In genomic region chr4:46126541-46126940, GRCm38 (mm10) we compare ENCODE assay signal across 9 mouse cellular contexts. TPM values are rescaled to one million over a fixed set of nuclear protein-coding genes. Genes with fewer than 3 reads are reported as not detected.
A peak's percentile ranks its signal among the peaks of the same experiment; 100 is the strongest.
DNase-seq lines count a peak whose midpoint lies in the region; ATAC-seq and TF ChIP-seq lines count a peak whose summit lies in the region.
"Had no signal": no experiment of that assay in that cellular context is flagged by ENCODE, and none has a peak within 500 bp of the region (broad histone marks: within the 10 kb centered on the region; RNA-seq: fewer than 3 reads in every experiment).

No protein-coding gene starts in this region.

- intact Hi-C loops in gastrocnemius, postnatal 14 days (cut with DNase I; ENCODE audit: low total_unique reads): loop anchor here (10.0 kb wide), 2 partner anchors 92 to 152 kb away; partner anchors contain the start of gene Tmod1

- no peak for TF ChIP-seq EP300 in CH12.LX (IDR thresholded peaks at IDR 0.05; ENCODE audit: low read length)

- H3K79me2 ChIP-seq in CH12.LX (replicated peaks; ENCODE audit: control insufficient read depth, extremely low read depth, insufficient read depth, poor library complexity, severe bottlenecking): no peaks in the 10 kb centered on the region

- TF ChIP-seq CTCF in CH12.LX (conservative IDR thresholded peaks at IDR 0.05 in 1 of 2, IDR thresholded peaks at IDR 0.05 in 1 of 2; ENCODE audit: low read depth in 2 of 2, low read length in 2 of 2): peak; percentile 83 to 94; a peak in 3 of 4 replicates
- peak; percentile 99 for TF ChIP-seq CTCF in lung, adult 2 months (IDR thresholded peaks at IDR 0.05; ENCODE audit: insufficient read depth, low read length)

- WGBS in large intestine, adult 2 months: 48% methylated on average over 2 of the region's 2 CpGs
- 45% methylated on average over 2 of the region's 2 CpGs for WGBS in lung, adult 2 months

- no peak overlapping the region for H3K4me2 ChIP-seq in CH12.LX (ENCODE audit: insufficient read depth, low read depth, poor library complexity, severe bottlenecking)
- H3K4me2 ChIP-seq: lung, embryonic 15.5 days had no signal

- no peak overlapping the region for H3K9ac ChIP-seq in CH12.LX (ENCODE audit: insufficient read depth, low read depth)
- H3K9ac ChIP-seq: lung, embryonic 15.5 days had no signal

- ATAC-seq in common myeloid progenitor, adult 5-6 weeks (replicated peaks; ENCODE audit: low read depth, poor library complexity, severe bottlenecking): peak; percentile 93

- in situ Hi-C loops in CH12.LX (cut with MboI; ENCODE audit: low pct_ligation_motif_present, low pct_unique_long_range_greater_than_20kb, low sequenced_read_pairs): loop anchor here (10.0 kb wide), 1 partner anchor 182 kb away; no protein-coding TSS in a partner anchor

- peaks cover 65 to 88% of the 10 kb centered on the region in 2 experiments for H3K36me3 ChIP-seq in CH12.LX (replicated peaks in 1 of 2; ENCODE audit: control insufficient read depth in 1 of 2, insufficient read depth in 1 of 2, low read length in 1 of 2)

- DNase-seq in CH12.LX (ENCODE audit: extremely low read depth) (peak; percentile 73), adipocyte (ENCODE audit: low spot score) (peak; percentile 68)
- peak; percentile 56 for DNase-seq in gastrocnemius, postnatal 14 days
- peak; percentile 32 for DNase-seq in large intestine, adult 2 months (ENCODE audit: low read depth, low spot score)
- DNase-seq in lung, adult 2 months: peak; percentile 57
- peak; percentile 73 for DNase-seq in retina, postnatal 1 day
- DNase-seq in thymus, postnatal 36 days: peak; percentile 51 to 59

- no peaks in the 10 kb centered on the region for H3K27me3 ChIP-seq in CH12.LX (replicated peaks)
- H3K27me3 ChIP-seq: lung, embryonic 15.5 days had no signal

- H3K27ac ChIP-seq in CH12.LX (ENCODE audit: insufficient read depth, low read depth): no peak overlapping the region
- H3K27ac ChIP-seq: lung, embryonic 15.5 days had no signal

- 0 out of 4 replicates have a peak, but pooled peaks cover 0 to 2% of the 10 kb centered on the region in 2 experiments for H3K4me1 ChIP-seq in CH12.LX (ENCODE audit: control insufficient read depth in 1 of 2, insufficient read depth in 2 of 2)
- no peaks in the 10 kb centered on the region for H3K4me1 ChIP-seq in lung, adult 2 months (ENCODE audit: control insufficient read depth, insufficient read depth, low read length)
- H3K4me1 ChIP-seq: lung, embryonic 15.5 days had no signal

- no peak overlapping the region for H3K4me3 ChIP-seq in CH12.LX (replicated peaks in 1 of 3; ENCODE audit: low read depth in 2 of 3, low read length in 2 of 3, poor library complexity in 1 of 3)
- no peak overlapping the region for H3K4me3 ChIP-seq in lung, adult 2 months (replicated peaks; ENCODE audit: extremely low read depth, low read depth, low read length)
- H3K4me3 ChIP-seq: lung, embryonic 15.5 days had no signal

- dilution Hi-C loops in CH12.LX (cut with MboI; ENCODE audit: extremely low pct_ligation_motif_present, extremely low pct_unique_long_range_greater_than_20kb, low sequenced_read_pairs): no loop called here

- no peak for TF ChIP-seq POLR2A in CH12.LX (IDR thresholded peaks at IDR 0.05; ENCODE audit: low read depth, low read length)
- no peak for TF ChIP-seq POLR2A in lung, adult 2 months (IDR thresholded peaks at IDR 0.05; ENCODE audit: borderline replicate concordance, extremely low read depth, low read depth, low read length)

- peak; percentile 96 for TF ChIP-seq RAD21 in CH12.LX (IDR thresholded peaks at IDR 0.05; ENCODE audit: low read depth, low read length)

- no peaks in the 10 kb centered on the region for H3K9me3 ChIP-seq in CH12.LX (replicated peaks; ENCODE audit: low read length)
- H3K9me3 ChIP-seq: lung, embryonic 15.5 days had no signal

TF ChIP-seq in CH12.LX, 34 proteins besides CTCF, POLR2A, EP300 and RAD21:
- TF ChIP-seq ETS1 (conservative IDR thresholded peaks at IDR 0.05; ENCODE audit: low read depth, low read length): no peak
- TF ChIP-seq MAZ (IDR thresholded peaks at IDR 0.05; ENCODE audit: low read depth, low read length): no peak
- peak; percentile 23; the same call in 1 of the 2 replicates for TF ChIP-seq IRF4 (IDR thresholded peaks at IDR 0.05; ENCODE audit: low read depth, low read length)
- no peak for TF ChIP-seq TCF12 (IDR thresholded peaks at IDR 0.05; ENCODE audit: low read depth, low read length)
- TF ChIP-seq ZC3H11A (IDR thresholded peaks at IDR 0.05; ENCODE audit: low read depth, low read length): peak; percentile 75
- TF ChIP-seq KAT2A (IDR thresholded peaks at IDR 0.05; ENCODE audit: insufficient replicate concordance, low read length): no peak
- peak; percentile 88 for TF ChIP-seq SMC3 (IDR thresholded peaks at IDR 0.05; ENCODE audit: low read depth, low read length)
TF ChIP-seq in CH12.LX: peak in this region for 3.

RNA-seq across cellular contexts. Expression of gene Ncbp1, which starts 11.9 kb away (rescaled TPM):
- total RNA-seq in CH12.LX (2012; rRNA removed): 64.7 and 80.6 TPM in 2 replicates
- 82.0 and 88.2 TPM in 2 replicates for total RNA-seq in CH12.LX (2014; rRNA removed)
- polyA plus RNA-seq in CH12.LX (2012; ENCODE audit: insufficient read length, low read depth): 121 and 141 TPM in 2 replicates
- 128 and 137 TPM in 2 replicates for total RNA-seq in common myeloid progenitor, adult 5-6 weeks (2017)
- 10 to 100 TPM; 13.2 to 17.5 TPM for total RNA-seq in gastrocnemius, postnatal 14 days (2021)
- 19.0 and 20.7 TPM in 2 replicates for polyA plus RNA-seq in large intestine, adult 2 months (2012; rRNA removed)
- polyA plus RNA-seq in lung, adult 2 months (2012; rRNA removed): 11.6 and 19.3 TPM in 2 replicates

RNA-seq across cellular contexts. Expression of gene Tstd2, which starts 12.0 kb away (rescaled TPM):
- total RNA-seq in CH12.LX (2012; rRNA removed) (29.1 and 34.0 TPM in 2 replicates), CH12.LX (2014; rRNA removed) (36.4 and 40.2 TPM in 2 replicates)
- 26.9 and 30.4 TPM in 2 replicates for polyA plus RNA-seq in CH12.LX (2012; ENCODE audit: insufficient read length, low read depth)
- total RNA-seq in common myeloid progenitor, adult 5-6 weeks (2017): 24.1 and 38.2 TPM in 2 replicates
- 10 to 100 TPM in 1 of 2 experiments, 1 to 10 TPM in 1; 9.6 to 10.4 TPM for total RNA-seq in gastrocnemius, postnatal 14 days (2021)
- polyA plus RNA-seq in large intestine, adult 2 months (2012; rRNA removed): 11.0 and 15.0 TPM in 2 replicates
- 11.0 and 13.2 TPM in 2 replicates for polyA plus RNA-seq in lung, adult 2 months (2012; rRNA removed)
